Mouse (Mus musculus) lung, postnatal 4 days (tissue): ENCODE results near the gene Eno3.

Source experiments
- DNase-seq, 2 experiments: peaks; one replicate each; pipeline ENCODE4 v3.0.0; 2021

Eno3 gene

DNA sequence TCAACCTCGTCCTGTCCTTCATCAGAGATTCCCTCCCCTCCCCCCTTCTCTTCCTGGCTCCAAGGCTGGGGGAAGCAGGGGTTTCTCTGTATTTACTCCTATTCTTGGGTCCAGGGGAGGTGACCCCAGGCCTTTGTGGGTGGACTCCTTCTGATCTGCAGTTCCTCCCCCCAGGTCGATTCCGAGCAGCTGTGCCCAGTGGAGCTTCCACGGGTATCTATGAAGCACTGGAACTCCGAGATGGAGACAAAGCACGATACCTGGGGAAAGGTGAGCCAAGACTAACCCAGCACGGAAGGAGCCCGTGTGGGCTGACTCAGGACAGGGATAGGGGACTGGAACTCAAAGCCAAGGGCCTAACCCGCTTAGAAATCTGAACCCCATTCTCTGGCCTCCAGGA lies 989 bp downstream of the Eno3 start:
- DNase-seq: no peak

DNA sequence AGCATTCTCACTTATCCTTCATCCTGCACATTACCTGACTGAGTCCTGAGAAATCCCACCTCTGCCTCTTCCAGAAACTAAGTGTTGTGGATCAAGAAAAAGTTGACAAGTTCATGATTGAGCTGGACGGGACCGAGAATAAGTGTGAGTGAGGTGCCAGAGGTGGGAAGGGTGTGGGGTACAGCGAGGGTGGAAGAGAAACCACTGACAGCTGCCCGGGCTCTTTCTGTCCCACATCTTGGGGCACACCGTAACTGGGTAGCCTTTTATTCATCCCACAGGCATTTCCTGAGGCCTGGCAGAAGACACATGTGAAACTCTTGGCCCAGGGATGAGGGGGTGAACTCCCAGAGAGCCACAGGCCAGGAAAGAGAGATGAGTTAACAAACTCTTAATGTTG lies 1.5 kb downstream of the Eno3 start:
- peak in 1 of 2 experiments; percentile 18 for DNase-seq

DNA sequence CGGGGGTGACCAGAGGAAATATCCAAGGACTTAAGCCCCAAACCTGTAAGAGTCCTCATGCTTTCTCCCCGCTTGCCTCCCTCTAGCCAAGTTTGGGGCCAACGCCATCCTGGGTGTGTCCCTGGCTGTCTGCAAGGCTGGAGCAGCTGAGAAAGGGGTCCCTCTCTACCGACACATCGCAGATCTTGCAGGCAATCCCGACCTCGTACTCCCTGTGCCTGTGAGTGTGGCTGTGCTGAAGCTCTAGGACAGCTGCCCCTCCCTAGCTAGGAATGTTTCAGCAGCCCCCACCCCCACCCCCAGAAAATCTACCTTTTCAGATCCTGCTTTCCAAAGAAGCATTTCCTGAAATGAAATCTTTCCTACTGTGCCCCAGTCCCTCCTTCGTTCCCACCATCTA lies 1.9 kb downstream of the Eno3 start:
- DNase-seq: peak in 1 of 2 experiments; percentile 14

DNA sequence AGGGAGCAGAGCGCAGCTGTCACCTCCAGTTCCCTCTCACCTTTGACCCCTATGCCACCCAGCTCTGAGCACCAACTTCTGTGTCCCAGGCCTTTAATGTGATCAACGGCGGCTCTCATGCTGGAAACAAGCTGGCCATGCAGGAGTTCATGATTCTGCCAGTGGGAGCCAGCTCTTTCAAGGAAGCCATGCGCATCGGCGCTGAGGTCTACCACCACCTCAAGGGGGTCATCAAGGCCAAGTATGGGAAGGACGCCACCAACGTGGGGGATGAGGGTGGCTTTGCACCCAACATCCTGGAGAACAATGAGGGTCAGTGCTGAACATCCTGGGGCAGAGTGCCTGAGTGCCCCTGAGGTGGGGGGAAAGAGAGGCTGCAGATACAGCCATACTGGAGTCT lies 3.6 kb downstream of the Eno3 start:
- no peak for DNase-seq

DNA sequence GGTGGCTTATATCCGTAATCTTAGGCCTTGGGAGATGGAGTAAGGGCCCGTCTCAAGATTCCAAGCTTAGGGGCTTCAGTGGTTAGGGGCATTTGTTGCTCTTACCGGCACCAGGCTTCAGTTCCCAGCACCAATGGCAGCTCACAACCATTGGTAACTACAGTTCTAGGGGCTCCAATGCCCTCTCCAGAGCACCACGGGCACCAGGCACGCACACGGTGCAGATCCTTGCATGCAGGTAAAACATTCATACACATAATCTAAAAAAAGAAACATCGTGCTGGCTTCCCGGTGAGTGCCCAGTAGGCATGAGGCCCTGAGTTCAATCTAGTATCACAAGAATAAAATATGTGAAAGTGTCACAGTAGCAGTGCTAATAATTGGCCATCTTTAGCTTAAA lies 6.1 kb downstream of the Eno3 start:
- DNase-seq: no peak

DNA sequence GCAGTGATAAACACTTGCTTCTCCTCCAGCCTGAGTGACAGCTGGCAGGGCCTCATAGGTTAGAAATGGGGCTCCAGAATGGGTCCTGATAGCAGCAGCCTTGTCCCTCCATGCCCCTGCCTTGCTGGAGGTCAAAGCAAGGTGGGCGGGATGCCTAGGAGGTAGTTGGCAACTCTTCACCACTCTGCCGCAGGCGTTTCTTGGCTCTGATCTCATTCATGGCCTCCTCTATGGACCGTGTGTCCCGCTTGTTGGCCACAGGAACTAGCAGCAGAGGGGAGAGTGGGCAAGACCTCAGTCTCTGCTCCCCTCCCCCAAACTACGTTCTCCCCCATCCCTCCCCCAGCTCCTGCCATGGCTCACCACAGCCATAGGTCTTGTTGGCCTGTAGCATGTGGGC lies 7.0 kb downstream of the Eno3 start:
- no peak for DNase-seq

DNA sequence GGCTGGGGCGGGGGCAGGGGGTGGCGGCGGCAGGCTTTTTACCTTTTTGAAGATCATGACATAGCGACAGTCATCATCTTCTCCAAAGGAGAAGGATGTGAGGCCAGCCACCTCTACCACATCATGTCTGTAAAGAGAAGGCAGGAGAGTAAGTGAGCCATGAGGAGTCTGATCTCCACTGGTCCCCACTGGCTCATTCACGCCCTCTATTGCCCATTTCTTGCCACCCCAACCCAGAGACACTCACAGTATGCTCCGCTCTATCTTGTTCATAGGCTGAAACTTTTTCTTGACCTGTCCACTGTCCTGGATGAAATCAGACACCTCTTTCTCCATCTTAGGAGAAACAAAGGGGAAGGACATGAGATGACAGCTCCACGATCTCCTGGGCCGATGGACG lies 7.7 kb downstream of the Eno3 start:
- no peak for DNase-seq

DNA sequence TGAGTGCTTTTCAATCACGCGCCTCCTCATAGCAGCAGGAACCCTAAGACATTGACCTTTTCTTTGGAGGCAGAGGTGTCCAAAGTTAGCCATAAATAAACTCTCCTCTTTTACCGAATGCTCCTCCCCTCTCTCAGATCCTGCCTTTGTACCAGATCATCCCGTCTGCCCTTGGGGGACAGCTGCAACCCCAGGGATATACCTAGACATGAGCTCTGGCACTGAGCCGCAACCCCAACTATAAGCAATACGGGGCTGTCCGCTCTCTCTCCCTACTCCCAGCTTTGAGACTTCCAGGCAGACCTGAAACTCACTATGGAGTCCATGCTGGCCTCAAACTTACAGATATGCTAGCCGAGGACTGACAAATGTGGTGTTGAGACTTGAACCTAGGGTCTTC lies 9.7 kb downstream of the Eno3 start:
- DNase-seq: no peak

DNA sequence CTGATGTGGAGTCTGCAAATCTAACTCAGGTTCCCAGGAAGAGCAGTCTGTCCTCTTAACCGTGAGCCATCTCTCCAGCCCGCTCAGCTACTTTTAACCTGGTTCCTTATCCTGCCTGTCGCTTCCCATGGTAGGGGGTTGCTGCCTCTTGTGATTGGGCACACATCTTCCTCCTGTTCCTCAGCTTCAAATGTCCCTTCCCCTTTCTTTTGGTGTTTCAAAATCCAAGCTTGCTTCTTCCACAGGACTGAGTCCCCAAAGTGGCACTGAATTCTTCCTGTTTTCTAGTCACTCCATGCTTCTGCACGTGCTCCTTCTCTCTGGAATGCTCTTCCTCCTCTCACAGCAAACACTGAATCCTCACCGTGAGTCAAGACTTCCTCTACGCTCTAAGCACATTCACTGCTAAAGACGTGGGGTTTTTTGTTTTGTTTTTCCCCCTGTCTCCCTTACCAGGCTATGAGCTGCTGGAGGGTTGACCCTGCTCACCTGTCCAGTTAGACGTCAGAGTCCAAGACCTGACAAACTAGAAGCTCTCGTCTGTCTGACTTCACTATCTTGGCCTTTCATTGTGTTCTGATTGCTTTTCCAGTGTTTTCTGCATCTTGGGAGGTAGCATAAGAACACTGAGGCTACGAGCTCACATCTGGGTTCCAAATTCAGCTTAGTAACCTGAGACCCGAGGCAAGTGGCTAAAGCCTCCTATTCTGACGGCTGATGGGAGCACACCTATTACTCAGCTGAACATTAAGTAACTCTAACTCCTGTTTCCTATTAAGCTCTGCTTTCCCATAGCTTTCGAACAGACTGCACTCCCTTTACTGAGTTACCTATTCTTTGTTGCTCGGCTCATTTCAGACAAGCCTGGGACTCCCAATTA lies 10.5 kb downstream of the Eno3 start:
- DNase-seq: peak in 1 of 2 experiments; percentile 31

DNA sequence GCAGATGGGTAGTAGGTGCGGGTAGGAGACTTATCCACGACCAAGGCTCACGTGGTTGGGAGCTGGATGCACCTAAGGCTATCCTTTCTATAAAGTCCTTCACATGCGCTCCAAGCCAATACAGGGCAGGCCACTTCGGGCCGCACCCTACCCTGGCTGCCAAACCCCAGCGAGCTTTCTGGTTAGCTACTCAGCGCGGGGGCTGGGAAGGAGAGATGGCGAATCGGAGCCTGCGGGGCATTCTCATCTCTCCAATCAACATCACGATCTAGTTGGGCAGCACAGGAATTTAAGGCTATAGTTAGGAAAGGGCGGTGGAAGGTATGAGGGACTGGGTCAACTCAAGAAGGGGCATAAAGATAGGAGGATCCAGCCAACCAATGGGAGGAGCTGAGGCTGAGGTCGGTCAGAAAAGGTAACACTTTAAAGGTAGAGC lies 11.4 kb downstream of the Eno3 start:
- DNase-seq: peak in 1 of 2 experiments; percentile 89

DNA sequence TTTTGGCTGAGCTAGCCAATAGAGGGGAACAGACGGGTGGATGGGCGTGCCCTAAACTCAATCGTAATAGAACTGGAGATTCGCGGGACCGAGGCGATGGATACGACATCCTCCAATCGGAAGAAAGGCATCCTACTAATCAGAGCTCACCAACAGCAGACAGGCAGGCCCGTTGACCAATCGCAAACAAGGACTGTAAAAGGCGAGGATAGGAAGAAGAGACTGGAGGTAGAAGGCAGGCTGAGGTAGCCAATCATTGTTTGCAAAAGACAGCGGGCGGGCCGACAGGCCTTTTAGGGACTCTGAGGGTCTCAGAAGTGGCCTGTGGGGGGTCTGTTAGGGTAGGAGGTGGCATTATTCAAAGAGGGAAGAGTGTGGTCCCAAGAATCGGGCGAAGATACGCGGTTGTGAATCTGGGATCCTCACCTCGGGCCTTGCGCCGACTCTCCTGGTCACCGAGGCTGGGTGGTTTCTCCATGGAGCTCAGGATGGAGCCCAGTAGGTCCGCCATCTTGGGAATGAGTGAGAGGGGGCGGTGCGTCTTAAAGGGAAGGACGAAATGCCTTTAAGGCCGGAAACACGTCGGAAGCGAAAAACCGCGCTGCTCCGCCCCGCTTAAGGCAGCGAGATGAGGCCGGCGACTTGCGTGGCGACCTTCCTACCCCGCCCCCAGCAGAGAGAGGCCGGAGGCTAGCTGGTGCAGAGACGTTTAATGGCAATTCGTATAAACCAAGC lies 11.9 kb downstream of the Eno3 start, which contains the start of gene Spag7:
TSS of gene Spag7 (minus strand) at position 646 of the 735 bp plus-strand sequence.
- DNase-seq: peak; percentile 96 to 99

DNA sequence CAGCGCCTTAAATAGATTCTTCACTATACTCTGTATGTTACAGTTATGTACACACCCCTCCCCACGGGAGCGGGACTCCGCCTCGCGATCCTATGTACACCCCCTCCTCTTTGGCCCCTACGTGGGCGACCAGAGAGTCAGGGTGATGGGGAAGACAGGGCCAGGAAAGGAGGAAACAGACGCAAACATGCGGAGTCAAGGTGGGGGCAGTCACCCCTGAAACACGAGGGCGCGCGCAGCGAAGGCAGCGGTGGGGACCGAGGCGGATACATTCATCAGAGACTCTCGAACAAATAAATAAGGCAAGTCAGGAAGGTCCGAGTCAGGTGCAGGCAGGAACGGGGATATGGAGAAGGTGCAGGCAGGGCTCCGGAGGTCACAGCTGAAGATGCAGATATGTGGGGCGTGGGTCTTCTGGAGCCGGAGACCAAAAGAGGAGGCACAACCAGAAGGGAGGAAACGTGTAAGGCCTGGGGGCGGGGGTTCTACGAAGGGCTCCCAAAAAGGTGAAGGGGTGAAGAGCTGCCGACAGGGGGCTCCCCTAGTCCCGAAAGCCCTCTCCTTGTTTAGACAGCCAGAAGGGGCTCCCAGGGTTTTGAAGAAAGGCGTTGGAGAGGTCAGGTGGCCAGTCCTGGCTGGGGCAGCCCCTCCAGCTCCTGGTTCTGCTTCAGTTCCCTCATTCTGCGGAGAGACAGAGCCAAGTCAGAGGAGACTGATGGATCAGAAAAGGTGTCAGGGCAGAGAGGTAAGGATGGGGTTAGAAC lies 12.8 kb downstream of the Eno3 start:
- peak; percentile 85 to 87 for DNase-seq

DNA sequence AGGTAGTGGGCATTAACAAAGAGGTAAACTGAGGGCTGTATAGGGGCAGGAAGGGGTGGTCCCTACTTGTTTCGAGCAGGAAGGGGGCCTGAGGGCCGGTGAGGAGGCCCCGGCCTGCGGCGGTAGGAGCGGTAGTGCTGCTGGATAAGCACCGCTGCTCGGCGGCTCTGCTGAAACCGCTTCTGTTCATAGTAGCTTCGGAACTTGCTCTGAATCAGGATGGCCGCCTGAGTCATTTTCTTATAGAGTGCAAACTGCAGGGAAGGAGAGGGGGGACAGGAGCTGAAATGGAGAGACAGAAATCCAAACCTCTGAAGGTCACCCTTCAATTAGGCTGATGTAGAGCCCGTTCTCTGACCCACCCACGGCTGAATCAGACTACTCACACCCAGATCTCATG lies 13.5 kb downstream of the Eno3 start:
- DNase-seq: peak in 1 of 2 experiments; percentile 27

DNA sequence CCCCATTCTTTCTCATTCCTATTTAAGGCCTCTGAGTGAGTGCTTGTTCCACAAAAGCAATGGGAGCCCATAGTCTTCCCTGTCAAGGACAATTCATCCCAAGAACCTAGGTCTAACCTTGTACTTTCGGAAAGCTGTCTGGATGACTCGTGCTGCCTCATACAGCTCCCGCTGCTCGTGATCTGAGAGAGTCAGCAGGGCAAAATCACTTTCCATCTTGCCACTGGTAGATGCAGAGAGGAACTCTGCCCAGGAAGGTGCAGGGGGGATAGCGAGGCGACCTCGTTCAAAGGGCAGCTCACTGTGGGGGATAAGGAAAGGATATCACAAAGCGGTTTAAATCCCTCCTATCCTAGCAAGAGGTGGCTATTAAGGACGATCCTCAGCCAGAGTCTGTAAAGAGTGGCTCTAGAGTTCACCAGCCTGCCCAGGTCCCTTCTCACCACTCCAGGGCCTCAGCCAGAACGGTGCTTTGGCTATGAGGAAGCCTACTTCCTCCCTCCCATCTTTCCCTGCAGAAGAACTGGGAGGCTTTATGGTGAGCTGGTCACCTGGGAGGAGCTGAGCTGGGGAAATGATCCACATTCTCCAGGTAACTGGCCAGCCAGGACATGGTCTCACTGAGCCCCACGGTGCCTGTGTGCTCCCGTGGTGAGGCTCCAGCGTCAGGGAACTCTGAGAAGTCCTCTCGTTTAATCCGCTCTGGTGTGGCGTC lies 14.5 kb downstream of the Eno3 start:
- no peak for DNase-seq

DNA sequence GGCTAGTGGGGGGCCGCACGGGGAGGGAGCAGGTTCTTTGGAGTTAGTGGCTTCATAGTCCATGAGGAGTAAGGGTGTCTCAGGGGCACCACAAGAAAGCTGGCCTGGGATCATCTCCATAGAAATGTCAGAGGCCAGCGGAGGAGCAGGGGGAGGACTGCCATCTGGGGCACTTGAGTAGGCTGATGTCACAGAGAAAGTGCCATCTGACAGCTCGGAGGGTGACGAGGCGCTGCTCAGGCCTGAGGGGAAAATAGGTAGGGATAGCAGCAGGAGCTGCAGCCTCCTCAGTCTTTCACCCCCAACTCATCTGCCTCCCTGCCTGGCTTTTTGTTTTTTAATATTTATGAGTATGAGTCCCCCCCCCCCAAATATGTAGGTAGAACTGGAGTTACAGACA lies 17.0 kb downstream of the Eno3 start:
- DNase-seq: no peak

DNA sequence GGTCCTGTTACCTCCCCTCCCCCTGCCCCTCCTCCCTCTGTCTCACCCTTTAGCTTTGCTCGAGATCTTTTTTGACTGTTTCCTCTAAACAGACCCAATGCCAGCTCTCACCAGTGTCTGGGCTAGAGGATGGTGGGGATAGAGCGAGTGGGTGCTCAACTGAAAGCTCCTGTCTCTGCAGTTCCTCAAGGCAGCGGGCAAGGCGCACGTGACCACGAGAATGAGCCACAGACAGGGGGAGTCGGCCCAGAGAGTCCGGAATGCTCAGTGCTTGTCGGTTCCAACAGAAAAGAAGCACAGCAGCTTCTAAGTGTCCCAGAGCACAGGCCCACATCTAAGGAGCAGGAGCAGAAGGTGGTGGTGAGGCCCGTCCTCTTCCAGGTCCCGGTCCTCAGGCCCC lies 17.5 kb downstream of the Eno3 start:
- DNase-seq: no peak

DNA sequence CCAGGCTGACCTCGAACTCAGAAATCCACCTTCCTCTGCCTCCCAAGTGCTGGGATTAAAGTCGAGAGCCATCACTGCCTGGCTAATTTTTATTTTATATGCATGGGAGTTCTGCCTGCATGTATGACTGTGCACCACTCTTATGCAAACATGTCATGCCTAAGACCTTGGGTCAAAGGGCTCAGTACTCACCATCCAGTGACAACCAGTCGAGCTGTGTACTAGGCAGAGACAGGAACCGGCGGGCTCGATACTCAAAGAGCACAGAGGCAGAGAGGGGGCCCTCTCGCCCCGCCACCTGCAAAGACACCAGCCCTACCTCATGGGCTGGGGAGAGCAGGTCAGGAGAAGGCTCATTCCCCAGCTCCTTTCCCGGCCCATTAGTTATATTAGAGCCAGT lies 21.1 kb downstream of the Eno3 start:
- no peak for DNase-seq

DNA sequence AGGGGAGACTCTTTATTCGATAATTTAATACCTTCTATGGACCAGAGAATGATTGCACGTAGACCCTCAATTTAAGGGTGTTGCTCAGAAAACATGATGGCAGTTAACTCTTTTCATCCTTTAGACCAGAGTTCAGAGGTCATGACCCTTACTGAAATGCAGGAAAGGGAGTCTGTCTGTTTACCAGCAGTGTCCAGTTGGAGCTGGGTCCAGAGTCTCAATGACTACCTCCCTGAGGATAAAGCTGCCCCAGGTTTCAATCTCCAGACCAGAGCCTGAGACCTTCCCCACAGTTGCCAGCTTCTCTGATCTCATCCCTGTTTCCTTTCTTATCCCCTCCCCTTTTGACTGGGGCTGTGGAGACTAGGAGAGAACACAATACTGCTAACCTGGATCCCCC lies 21.6 kb downstream of the Eno3 start:
- no peak for DNase-seq

DNA sequence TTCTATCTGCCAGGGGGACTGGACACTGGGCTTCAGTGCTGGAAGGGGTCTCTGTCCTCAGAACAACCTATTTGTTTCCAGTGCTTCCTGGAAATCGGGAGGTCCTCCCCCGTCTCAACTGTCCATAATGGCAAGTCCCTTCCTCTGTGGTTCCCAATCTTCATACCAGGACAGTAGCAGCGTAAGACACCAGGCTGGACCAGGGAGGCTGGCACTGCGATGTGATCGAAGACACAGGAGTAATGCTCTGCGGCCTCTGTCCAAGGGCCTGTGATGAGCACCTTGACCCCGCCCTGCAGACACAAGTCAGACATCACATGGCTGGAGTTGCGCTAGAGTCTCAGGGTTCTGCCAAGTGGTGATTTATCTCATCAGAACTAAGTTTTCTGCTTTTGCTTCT lies 22.4 kb downstream of the Eno3 start:
- DNase-seq: no peak

DNA sequence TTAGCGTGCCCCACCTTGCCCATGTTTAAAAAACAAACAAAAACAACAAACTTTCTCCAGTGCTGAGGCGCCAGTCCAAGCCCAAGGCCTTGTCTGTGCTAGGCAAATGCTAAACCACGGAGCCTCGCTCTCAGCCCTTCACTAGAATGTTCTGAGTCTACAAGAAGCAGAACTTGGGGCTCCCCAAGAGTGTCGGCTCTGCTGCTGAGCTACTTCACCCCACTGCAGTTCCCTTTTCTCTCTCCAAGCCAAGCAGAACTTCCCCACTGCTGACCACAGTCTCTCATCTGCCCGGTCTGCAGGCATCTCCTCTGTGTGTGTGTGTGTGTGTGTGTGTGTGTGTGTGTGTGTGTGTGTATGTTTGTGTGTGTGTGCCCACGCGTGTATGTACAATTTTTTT lies 22.9 kb downstream of the Eno3 start:
- DNase-seq: peak; percentile 58 to 62

DNA sequence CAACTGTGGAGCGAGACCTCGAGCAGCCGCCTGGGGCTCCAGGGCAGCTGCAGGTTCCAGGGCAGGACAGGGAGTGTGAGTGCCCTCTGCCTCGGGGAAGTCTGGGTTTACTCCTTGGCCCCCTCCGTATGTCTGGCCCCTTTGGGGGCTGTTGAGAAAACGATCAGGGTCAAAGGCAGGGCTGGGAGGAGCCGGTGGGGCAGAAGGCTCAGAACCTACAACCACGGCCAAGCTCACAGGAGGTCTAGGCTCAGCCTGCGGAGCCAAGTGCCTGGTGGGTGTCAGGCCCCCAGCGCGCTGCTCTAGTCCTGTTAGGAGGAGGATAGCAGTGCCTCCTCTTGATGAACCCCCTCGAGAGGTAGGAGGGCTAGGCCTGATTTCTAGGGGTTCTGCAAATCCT lies 24.2 kb downstream of the Eno3 start:
- no peak for DNase-seq

DNA sequence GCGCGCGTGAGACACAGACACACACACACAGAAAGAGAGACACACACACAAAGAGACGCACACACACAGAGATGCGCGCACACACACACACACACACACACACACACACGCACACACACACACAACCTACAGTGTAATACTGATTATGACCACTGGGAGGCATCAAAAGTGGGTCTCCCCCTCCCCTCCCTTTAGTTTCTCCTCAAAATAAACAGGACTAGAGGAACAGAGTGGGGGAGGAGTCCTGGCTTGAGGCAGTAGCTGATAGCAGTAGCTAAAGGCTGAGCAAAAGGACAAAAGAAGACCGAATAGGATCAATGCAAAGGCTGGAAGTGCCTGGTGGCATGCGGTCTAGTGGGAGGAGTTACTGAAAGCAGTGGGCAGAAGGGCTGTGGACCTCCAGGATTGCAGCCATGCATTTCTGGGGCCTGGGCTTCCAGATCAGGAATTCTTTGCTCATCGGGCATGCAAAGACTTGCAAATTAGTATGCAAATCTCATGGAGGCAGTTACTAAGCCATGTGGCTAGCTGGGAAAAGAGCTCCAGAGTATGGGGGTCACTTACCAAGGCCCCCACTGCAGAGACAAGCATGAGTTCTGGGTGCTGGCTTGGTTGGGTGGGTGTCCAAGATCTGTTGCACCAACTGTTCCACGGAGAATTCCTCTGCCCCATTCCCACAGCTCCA lies 25.0 kb downstream of the Eno3 start:
- DNase-seq: peak in 1 of 2 experiments; percentile 63
